Mouse (Mus musculus): ENCODE data around the gene Ccnjl.

- TF ChIP-seq CTCF (IDR thresholded peaks at IDR 0.05; ENCODE audit: borderline replicate concordance, extremely low read depth, insufficient read depth, insufficient read length): no peak
- no peak for TF ChIP-seq POLR2A (IDR thresholded peaks at IDR 0.05; ENCODE audit: borderline replicate concordance, extremely low read depth, insufficient read depth, insufficient read length, poor library complexity, severe bottlenecking)
Observed at GRCm38 (mm10) chr11:43548148-43548547, 19.6 kb downstream of the Ccnjl start.

All from brain, embryonic 14.5 days (tissue).